Mouse (Mus musculus) adrenal gland, adult 18-20 months (tissue): ENCODE data around the gene Capn2. TPM values are rescaled to one million over a fixed set of nuclear protein-coding genes. Genes with fewer than 3 reads are reported as not detected.

Source experiments
- DNase-seq, 2 experiments: peaks; one replicate each; pipeline ENCODE4 v3.0.0; 2021 to 2022; ENCODE audit warnings: low spot score in 2 of 2
- total RNA-seq, 2 experiments: library from RNA; stranded (reverse); gene quantifications; 1 replicate in 1 of 2; 2 replicates in 1 of 2; pipeline ENCODE4 v1.2.3; 2021

The Capn2 gene
- total RNA-seq, 2 experiments from 2014 or later, result 63.1 to 122 TPM

DNA sequence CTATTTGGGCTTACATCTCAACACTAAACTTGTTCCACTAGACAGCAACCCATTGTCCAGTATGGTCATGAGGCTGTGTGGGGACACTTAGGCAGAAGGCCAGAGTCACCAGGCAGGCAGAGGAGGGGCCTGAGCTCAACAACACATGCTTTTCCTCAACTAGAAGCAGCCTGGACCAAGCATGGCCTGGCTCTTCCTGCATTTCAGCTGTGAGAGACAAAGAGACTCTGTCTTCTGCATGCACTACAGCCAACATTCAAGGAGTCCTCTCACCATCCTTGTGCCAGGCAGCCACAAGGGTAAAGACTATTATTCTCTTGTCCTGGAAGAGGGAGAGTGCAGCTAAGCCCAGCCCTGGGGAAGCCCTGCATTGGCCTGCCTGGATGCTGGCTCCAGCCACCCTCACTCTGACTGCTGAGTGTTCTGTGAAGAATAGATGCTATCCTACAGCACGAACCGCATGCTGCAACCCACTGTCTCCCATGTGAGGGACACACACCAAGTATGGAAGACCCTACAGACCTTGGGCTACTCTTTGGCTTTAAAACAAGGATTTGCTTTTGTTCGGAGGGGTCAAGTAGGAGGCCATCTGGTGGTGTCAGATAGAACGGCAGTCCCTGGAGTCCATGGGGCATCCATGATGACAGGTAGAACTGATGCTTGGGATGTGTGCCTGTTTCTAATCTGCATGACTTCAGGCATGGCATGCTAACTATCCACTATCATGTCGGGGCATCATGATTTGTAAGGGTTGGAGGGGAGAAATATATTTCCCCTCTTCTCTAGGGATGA, 42.2 kb downstream of the Capn2 start:
- no peak for DNase-seq

- DNase-seq, result no peak
Observed at GRCm38 (mm10) chr1:182465978-182466377, 51.4 kb downstream of the Capn2 start.

DNA sequence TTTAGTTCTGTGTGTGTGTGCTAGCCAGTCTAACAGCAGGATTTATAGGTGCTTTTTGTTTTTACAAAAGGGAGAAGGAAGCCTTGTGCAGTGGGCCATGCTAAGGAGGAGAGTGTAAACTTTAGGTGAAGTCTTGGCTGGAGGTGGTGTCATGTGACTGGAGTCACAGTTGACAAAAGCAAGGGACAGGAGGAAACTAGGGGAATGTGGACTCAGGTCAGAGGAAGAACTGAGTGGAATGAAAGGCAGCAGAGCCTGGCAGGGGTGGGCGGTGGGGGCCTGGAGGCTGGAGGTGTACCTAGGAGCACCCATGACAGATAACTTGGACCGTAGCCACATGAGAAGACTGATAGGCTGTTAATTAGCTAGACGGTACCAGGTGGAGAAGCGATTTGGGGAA, 52.1 kb downstream of the Capn2 start:
- DNase-seq, result no peak

DNA sequence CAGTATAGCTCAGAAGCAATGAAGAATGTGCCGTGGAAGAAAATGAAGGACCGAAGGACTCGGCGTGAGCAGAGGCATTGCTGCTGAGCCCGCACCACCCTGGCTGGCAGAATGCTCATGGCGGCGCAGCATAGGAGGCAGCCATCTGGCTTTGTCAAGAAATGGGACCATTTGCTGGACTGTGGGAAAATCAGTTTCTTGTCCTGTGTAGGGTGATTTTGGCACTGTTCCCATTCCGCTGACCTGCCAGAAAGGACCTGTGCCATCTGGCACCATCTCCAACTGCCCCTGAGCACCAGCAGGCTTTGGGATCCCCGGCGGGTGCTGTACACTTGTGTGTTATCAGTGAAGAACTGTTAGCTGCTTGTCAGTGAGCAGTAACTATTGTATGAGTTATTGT, 55.6 kb downstream of the Capn2 start:
- DNase-seq, result no peak

DNA sequence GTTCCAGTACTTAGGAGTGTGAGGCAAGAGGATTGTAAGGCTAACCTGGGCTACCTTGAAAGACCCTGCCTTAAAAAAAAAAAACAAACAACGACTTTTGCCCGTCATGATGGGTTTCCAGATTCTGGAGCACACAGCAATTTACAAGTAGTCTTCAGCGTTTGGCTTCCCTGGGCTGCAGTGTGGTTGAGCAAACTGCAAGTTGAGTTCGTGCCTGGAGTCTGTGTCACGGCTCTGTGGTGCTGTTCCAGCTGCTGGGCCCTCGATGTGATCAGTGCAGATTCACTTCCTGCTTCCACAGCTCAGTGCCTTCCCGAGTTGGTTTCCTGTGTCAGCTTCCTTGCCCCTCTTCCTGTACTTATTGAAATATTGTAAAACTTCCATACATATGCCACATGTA, 56.1 kb downstream of the Capn2 start:
- DNase-seq, result no peak

- no peak for DNase-seq
Observed at GRCm38 (mm10) chr1:182460291-182461244, 56.8 kb downstream of the Capn2 start.

DNA sequence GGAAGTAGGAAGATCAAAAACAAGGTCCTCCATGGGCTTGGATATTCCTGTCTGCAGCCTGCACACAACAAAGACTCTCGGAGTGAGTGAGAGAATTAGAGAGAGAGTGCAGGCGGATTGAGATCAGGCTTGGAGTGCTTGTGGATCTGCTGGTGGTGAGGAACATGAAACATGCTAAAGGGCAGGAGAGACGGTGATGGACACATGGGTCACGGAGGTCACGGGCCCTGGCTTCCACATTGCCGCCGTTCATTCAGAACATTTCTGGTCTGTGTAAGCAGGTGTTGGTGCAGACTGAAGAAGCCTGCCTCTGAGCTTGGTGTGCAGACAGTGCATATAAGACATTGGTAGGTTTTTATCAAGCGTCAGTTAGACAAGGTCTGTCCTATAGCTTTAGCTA, 58.0 kb downstream of the Capn2 start:
- no peak for DNase-seq

GRCm38 (mm10) chr1:182458556-182458955, 58.9 kb downstream of the Capn2 start:
- no peak for DNase-seq

- no peak for DNase-seq
Observed at GRCm38 (mm10) chr1:182455080-182455479, 62.3 kb downstream of the Capn2 start.

DNA sequence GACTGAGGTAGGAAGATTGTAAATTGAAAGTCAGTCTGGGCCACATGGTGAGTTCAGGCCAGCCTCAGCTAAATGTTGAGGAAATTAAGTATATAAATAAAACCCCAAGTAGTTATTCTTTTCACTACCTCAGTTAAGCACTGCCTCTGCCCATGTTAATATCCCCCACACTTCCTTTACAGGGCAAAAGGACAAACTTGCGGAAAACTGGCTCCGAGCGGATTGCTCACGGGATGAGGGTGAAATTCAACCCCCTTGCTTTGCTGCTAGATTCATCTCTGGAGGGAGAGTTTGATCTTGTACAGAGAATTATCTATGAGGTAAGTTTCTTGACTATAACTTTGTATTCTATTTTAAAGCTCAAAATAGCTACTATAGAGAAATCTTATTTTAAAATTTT, 64.9 kb downstream of the Capn2 start:
- no peak for DNase-seq

GRCm38 (mm10) chr1:182448276-182449035, 69.0 kb downstream of the Capn2 start:
- DNase-seq, result no peak

- no peak for DNase-seq
Observed at GRCm38 (mm10) chr1:182444116-182444515, 73.3 kb downstream of the Capn2 start.

DNA sequence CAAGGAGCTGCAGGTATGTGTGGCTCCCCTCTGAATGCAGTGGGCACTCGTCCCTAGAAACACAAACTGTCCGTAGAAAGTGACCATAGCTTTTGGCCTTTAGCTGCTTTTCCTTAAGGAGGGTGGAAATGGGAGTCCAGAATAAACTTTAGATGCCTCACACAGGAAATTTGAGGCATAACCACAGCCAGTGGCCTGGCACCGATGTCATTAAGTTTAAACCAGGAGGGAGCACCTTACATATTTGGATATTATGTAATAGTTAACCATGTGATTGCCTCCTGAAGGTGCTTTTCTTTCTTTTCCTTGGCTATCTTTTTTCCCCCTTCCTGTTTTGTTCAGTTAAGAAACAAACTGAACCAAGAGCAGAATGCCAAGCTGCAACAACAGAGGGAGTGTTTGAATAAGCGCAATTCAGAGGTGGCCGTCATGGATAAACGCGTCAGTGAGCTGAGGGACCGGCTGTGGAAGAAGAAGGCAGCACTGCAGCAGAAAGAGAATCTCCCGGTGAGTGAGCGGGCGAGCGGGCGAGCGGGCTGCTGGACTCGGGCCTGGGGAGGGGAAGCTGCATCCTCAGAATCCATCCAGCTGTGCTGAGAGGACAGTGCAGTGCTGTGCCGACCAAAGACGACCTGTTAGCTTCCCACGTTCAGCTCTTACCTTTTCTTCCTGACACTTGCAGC, 75.5 kb downstream of the Capn2 start:
- DNase-seq, result no peak

GRCm38 (mm10) chr1:182439546-182440222, 77.7 kb downstream of the Capn2 start:
- peak; percentile 22 to 55 for DNase-seq

DNA sequence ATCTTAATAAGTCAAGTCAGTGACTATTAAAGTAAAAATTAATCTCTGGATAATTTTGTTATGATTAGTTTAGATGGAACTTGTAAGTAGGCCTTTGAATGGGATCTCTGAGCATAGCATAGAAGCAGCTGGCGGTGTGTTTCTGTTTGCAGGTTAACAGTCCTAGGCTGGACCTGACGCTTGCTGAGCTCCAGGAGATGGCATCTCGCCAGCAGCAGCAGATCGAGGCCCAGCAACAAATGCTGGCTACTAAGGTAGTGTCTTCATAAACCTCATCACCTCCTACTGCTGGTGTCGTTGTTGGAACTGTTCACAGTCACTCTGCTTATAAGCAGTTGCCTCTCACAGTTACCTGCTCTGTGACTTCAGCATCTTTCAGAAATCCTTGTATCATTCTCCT, 80.7 kb downstream of the Capn2 start:
- no peak for DNase-seq

DNA sequence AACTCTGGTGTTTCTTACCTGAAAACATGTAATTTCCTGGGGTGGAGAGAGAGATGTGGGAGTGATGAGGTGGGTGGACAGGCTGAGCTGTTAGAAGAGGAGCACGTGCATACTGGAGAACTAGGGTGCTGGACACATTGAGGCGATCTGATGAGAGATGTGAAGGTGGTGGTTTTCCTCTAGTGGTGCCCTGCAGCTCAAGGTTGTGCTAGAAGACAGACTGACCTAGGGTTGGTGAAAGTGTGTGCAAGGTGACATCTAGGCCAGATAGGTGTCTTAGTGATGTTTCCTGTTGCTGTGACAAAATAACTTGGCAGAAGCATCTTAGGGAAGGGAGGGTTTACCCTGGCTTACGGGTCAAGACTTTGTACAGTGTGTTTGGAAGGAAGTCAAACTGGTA, 85.3 kb downstream of the Capn2 start:
- DNase-seq, result no peak

DNA sequence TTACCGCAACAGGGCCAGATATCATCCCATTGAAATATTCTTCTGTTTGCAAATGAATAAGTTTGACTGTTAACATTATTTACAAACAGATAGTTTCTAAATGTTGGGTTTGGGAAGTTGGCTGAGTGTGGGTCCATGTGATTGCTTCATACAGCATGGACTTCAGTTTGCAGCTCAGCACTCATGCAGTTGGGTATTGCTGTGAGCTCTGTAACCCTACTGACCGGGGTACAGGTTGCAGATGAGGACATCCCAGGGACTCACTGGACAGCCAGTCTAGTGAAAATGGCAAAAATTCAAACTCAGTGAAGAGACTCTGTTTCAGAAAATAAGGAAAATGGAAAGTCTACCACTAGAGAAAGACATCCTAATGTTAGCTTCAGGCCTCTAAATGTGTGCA, 86.7 kb downstream of the Capn2 start:
- DNase-seq, result no peak

DNA sequence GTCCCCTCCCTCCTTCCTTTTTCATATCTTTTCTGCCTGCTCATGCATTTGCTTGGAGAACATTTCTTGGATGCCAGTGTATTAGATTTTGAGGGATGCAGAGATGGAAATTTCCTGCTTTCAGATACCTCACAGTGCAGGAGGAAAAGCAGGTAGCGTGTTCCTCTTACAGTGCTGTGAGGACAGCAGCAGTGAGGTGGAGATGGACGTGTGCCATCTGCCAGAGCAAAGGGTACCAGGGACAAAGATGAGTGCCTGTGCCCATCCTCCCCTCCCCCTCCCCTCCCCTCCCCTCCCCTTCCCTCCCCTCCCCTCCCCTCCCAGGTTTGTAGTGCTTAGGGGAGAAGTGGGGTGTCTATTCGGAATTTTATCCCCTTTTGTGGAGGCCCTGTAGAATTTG, 87.6 kb downstream of the Capn2 start:
- DNase-seq, result no peak

GRCm38 (mm10) chr1:182427426-182427825, 90.0 kb downstream of the Capn2 start:
- DNase-seq, result peak in 1 of 2 experiments; percentile 15

- no peak for DNase-seq
Observed at GRCm38 (mm10) chr1:182426444-182426843, 91.0 kb downstream of the Capn2 start.
